Mouse (Mus musculus) liver, adult 2 months (tissue): ENCODE measurements around the gene Atg10. TPM values are rescaled to one million over a fixed set of nuclear protein-coding genes. Genes with fewer than 3 reads are reported as not detected.

ENCODE experiments used
- DNase-seq: peaks from one replicate; pipeline ENCODE4 v3.0.0-alpha.2; 2011; ENCODE audit warnings: low read depth, low spot score; ENCODE audit errors: extremely low read depth
- H3K27ac ChIP-seq: fragments of 200-500 bp; replicated peaks from 2 replicates; pipeline ENCODE4 v1.5.1; 2012; ENCODE audit warnings: low read depth, mild to moderate bottlenecking, control low read depth, inconsistent platforms, low read length; ENCODE audit not compliant: insufficient read depth
- H3K27me3 ChIP-seq: fragments of 200-500 bp; 2 replicates; pipeline ENCODE4 v1.6.1; 2012; ENCODE audit warnings: mild to moderate bottlenecking, moderate library complexity, low read length, inconsistent platforms; ENCODE audit not compliant: control insufficient read depth, insufficient read depth
- H3K36me3 ChIP-seq: fragments of 200-500 bp; 2 replicates; pipeline ENCODE4 v1.6.1; 2012; ENCODE audit warnings: low read length, inconsistent platforms; ENCODE audit not compliant: control insufficient read depth, insufficient read depth
- H3K4me1 ChIP-seq: fragments of 200-500 bp; 2 replicates; pipeline ENCODE4 v1.6.1; 2011; ENCODE audit warnings: low read length; ENCODE audit not compliant: control insufficient read depth, insufficient read depth
- H3K4me3 ChIP-seq: fragments of 200-500 bp; 2 replicates; pipeline ENCODE4 v1.5.1; 2011; ENCODE audit warnings: low read depth, mild to moderate bottlenecking, control low read depth, low read length, moderate library complexity; ENCODE audit not compliant: insufficient read depth
- H3K79me2 ChIP-seq: fragments of 200-500 bp; 2 replicates; pipeline ENCODE4 v1.6.1; 2012; ENCODE audit warnings: inconsistent platforms, mild to moderate bottlenecking, low read length, moderate library complexity; ENCODE audit not compliant: control insufficient read depth, insufficient read depth
- H3K9ac ChIP-seq: fragments of 200-500 bp; 2 replicates; pipeline ENCODE4 v1.6.1; 2012; ENCODE audit warnings: low read depth, mild to moderate bottlenecking, control low read depth, inconsistent platforms, low read length
- CTCF ChIP-seq: fragments of 200-500 bp; IDR thresholded peaks from 2 replicates; pipeline ENCODE4 v1.5.1; 2011; ENCODE audit warnings: low read depth, low read length, control low read depth
- POLR2A ChIP-seq: fragments of 200-500 bp; IDR thresholded peaks from 2 replicates; pipeline ENCODE4 v1.6.1; 2011; ENCODE audit warnings: low read length, control low read depth; ENCODE audit not compliant: insufficient read depth; ENCODE audit errors: extremely low read depth
- WGBS: fragments of 180-500 bp; shearing (Covaris S2); methylation state at CpG from one replicate; pipeline ENCODE4 v1.1.7; 2018; 5-methylcytosine and 5-hydroxymethylcytosine counted together
- polyA plus RNA-seq: library from polyadenylated mRNA; depleted of rRNA; stranded (reverse); fragments of >200 nt; gene quantifications from 2 replicates; pipeline ENCODE4 v1.2.3, GENCODE M21; 2012
- total RNA-seq: library from RNA; depleted of rRNA; stranded (reverse); fragments of >200 nt; gene quantifications from 2 replicates; pipeline ENCODE4 v1.2.3, GENCODE M21; 2014

The Atg10 gene
- total and polyA plus RNA-seq, 2 experiments = 0.94 to 5.3 TPM

- Histone ChIP-seq H3K27me3 (no peaks in the 10 kb centered on the region), H3K36me3 (no peaks in the 10 kb centered on the region), H3K79me2 (no peaks in the 10 kb centered on the region), H3K9ac (no peak overlapping the region), H3K4me1 (no peaks in the 10 kb centered on the region), H3K4me3 (no peak overlapping the region), H3K27ac (no peak overlapping the region)
- TF ChIP-seq POLR2A (no peak), CTCF (no peak)
- no peak for DNase-seq
- WGBS = 83% methylated on average over 5 of the region's 5 CpGs
Observed at GRCm38 (mm10) chr13:91156308-91156707, 67.5 kb downstream of the Atg10 start.

GRCm38 (mm10) chr13:91155429-91156207 is 68.2 kb downstream of the Atg10 start:
- H3K36me3 ChIP-seq = no peaks in the 10 kb centered on the region
- DNase-seq = no peak
- TF ChIP-seq POLR2A = no peak
- no peak for TF ChIP-seq CTCF

GRCm38 (mm10) chr13:91154622-91155021 is 69.1 kb downstream of the Atg10 start:
- TF ChIP-seq CTCF (no peak), POLR2A (no peak)

More at GRCm38 (mm10) chr13:91155429-91156207, 68.2 kb downstream of the Atg10 start:
- Histone ChIP-seq H3K9ac (no peak overlapping the region), H3K4me1 (no peaks in the 10 kb centered on the region), H3K79me2 (no peaks in the 10 kb centered on the region), H3K4me3 (no peak overlapping the region), H3K27me3 (no peaks in the 10 kb centered on the region), H3K27ac (no peak overlapping the region)
- WGBS = 87% methylated on average over 4 of the region's 4 CpGs

GRCm38 (mm10) chr13:91136337-91136736 is 87.4 kb downstream of the Atg10 start:
- Histone ChIP-seq H3K4me3 (no peak overlapping the region), H3K27me3 (no peaks in the 10 kb centered on the region), H3K79me2 (no peaks in the 10 kb centered on the region), H3K36me3 (no peaks in the 10 kb centered on the region), H3K9ac (no peak overlapping the region), H3K4me1 (no peaks in the 10 kb centered on the region), H3K27ac (no peak overlapping the region)
- DNase-seq = no peak
- TF ChIP-seq CTCF (no peak), POLR2A (no peak)

More at GRCm38 (mm10) chr13:91154622-91155021, 69.1 kb downstream of the Atg10 start:
- Histone ChIP-seq H3K9ac (no peak overlapping the region), H3K4me1 (no peaks in the 10 kb centered on the region), H3K27ac (no peak overlapping the region), H3K27me3 (no peaks in the 10 kb centered on the region), H3K4me3 (no peak overlapping the region), H3K79me2 (no peaks in the 10 kb centered on the region), H3K36me3 (peaks cover 1% of the 10 kb centered on the region; the same call in 1 of the 2 replicates)
- DNase-seq = no peak
- 64% methylated on average over 7 of the region's 7 CpGs for WGBS

GRCm38 (mm10) chr13:91133334-91133890 is 90.4 kb downstream of the Atg10 start:
- no peaks in the 10 kb centered on the region for H3K27me3 ChIP-seq

GRCm38 (mm10) chr13:91129071-91129470 is 94.7 kb downstream of the Atg10 start:
- Histone ChIP-seq H3K9ac (no peak overlapping the region), H3K27me3 (no peaks in the 10 kb centered on the region), H3K36me3 (no peaks in the 10 kb centered on the region), H3K27ac (no peak overlapping the region), H3K79me2 (no peaks in the 10 kb centered on the region), H3K4me3 (no peak overlapping the region), H3K4me1 (peaks cover 4% of the 10 kb centered on the region; the same call in 1 of the 2 replicates)
- peak; percentile 31 for DNase-seq
- WGBS = 17% methylated on average over 7 of the region's 7 CpGs
- TF ChIP-seq CTCF = no peak
- TF ChIP-seq POLR2A = no peak

More at GRCm38 (mm10) chr13:91133334-91133890, 90.4 kb downstream of the Atg10 start:
- no peaks in the 10 kb centered on the region for H3K36me3 ChIP-seq
- H3K4me3 ChIP-seq = no peak overlapping the region
- no peak overlapping the region for H3K27ac ChIP-seq
- no peaks in the 10 kb centered on the region for H3K79me2 ChIP-seq
- 82% methylated on average over 5 of the region's 5 CpGs for WGBS
- peaks cover 4% of the 10 kb centered on the region; the same call in 1 of the 2 replicates for H3K4me1 ChIP-seq
- TF ChIP-seq CTCF = no peak
- TF ChIP-seq POLR2A = no peak
- DNase-seq = no peak
- no peak overlapping the region for H3K9ac ChIP-seq
